Mouse (Mus musculus): ENCODE measurements at regions not wholly inside any gene's neighbourhood (a gene's known extent, or its start where the extent isn't known, plus 50 kb on each side); places are given as distances from the start of the nearest gene placed in this dataset.

DNA sequence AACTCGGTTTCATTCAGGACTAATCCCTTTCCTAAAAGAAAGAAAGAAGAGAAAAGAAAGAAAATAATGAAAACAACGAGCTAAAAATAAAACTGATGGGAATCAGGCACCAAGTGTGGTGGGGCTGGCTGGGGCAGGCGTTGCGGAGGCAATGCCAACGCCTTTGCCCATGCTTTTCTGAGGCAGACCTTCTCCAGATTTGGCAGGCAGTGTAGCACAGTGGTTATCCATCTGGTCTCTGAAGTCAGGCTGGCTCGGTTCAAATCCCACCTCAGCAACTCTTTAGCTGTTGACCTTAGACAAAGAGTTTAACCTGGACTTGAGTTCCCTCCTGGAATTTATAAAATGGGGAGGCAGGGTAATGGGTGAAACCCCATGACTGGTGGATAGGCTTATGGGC lies 57.3 kb upstream of the Kcng1 start:
- DNase-seq (ENCODE audit: low spot score in 2 of 2): no peak

DNA sequence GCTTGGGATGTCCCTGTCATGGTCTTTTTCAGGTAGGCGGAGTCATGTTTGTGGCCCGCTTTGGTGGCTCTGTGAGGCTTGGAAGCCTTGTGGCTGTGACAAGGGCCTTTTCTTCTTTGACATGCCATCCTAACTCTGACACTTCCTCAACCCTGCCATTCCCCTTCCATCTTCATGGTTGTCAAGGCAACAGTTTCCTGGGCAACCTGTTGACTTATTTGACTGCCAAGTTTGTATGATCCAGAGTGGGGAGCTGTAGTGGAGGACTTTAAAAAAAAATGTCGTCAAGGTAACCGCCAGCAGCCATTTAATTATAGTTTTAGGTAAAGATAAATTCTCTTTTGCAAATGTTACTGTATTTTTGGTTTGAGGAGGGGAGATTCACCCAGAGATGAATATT lies 56.8 kb upstream of the Kcng1 start:
- DNase-seq (ENCODE audit: low spot score in 2 of 2): no peak

- no peak for DNase-seq (ENCODE audit: low spot score in 2 of 2)
Observed at GRCm38 (mm10) chr2:168337611-168338010, 56.1 kb upstream of the Kcng1 start.

DNA sequence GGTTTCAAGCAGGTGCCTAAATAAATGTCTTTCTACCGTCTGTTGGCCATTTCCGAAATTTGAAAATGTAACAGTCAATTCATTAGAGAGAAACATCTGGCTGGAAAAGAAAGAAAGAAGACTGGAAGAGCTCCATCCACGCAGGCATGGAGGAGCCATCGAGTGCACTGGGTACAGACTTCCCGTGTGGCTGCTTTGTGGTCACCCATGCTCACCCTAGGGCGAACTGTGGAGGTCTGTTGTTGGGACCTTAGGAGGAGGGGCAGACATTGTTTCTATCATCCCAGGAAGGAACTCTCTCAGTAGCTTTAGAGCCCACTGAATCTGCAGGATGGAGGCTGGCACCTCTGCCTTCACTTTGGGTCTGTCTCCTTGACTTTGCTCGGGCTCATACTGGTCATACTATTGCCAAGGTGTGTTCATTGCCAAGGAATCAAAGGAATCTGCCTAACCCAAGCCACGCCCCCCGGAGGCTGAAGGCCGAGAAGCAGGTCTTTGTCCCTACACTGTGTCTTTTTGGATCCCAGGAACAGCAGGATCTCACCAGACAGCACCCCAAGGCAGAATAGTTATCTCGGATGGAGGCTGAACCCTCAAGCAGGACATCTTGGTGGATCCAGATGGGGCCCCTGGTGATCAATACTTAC lies 54.3 kb upstream of the Kcng1 start:
- no peak for DNase-seq (ENCODE audit: low spot score in 2 of 2)

- no peak for DNase-seq (ENCODE audit: low spot score in 2 of 2)
Observed at GRCm38 (mm10) chr2:168334241-168334588, 52.7 kb upstream of the Kcng1 start.

DNA sequence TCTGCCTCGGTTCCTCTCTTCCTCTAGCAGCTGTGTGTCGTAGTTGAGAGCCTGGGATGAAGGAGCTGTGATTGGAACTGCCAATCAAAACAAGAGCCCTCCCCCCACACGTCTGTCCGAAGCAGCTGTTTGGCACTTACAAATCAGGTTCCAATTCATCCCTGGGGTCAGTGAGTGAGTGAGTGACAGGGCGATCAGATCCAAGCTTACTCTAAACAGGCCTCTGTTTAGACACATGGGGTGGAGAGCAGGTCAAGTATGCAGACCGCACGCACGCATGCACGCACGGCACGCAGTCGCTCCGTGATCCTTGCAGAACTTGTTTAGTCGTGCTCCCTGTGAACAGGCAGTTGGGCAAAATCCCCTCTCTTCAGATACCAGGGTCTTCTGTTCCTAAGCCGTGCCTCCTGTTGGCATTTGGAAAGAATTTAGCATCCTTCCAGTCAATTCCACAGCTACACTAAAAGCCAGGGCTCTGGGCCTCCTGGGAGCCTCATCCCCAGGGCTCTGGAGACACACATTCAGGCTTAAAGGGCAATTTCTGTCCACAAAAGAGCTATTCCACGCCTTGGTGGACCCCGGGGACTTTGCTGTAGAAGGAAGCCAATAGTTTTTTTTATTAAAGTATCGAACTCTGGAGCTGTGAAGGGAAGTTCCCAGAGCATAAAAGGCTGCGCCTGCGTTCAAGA lies 52.2 kb upstream of the Kcng1 start:
- no peak for DNase-seq (ENCODE audit: low spot score in 2 of 2)

DNA sequence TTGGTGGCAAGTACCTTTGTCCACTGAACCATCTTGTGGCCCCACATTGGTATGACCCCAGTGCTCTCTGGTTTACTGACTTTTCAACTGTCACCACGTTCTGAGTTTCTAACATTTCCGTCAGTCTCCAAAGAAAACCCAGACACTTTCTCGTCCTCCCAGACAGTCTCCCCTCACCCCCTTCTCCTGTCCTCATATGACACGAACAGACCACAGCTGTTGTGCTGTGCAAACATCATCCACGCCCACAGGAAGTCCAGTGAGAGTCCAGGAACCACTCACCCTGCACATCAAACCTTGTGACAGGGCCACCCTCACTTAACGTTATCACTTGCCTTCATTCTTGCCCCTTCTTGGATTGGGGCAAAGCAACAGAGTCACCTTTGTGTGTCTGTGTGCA lies 51.4 kb upstream of the Kcng1 start:
- DNase-seq (ENCODE audit: low spot score in 2 of 2): no peak
